Comparison of ENCODE assay signal across 11 mouse cellular contexts in the genomic region with DNA sequence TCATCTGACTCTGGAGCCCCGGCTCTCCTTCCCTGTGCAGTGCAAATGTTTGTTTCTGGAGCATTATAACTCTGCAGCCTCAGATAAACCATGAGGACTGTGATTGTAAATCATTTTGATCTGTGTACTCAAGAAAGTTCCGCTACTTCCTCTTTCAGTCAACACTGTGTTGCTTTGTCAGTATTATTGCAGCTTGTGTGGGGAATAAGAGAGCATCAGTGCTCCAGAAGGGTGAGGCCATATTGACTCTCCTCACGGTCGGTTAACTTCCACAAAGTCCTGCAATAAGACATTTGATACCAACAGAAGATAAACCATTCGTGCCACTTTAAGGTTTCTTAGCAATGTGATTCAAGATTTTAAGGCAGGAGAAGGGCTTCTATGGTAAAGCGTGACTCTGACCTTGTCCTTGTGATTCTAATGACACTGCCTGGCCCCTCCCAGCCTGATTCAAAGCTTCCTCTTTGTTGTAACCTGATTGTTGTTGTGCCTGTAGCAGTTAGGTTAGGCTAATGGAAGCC.
DNase-seq lines count a peak whose midpoint lies in the region; ATAC-seq and TF ChIP-seq lines count a peak whose summit lies in the region.
"Had no signal": no experiment of that assay in that cellular context is flagged by ENCODE, and none has a peak within 500 bp of the region (broad histone marks: within the 10 kb centered on the region; RNA-seq: fewer than 3 reads in every experiment).

No protein-coding gene starts in this region.

- peak; percentile 17; the same call in 1 of the 2 replicates for ATAC-seq in liver, postnatal 0 days
- ATAC-seq in granulocyte monocyte progenitor cell, adult 5-6 weeks (replicated peaks; ENCODE audit: poor library complexity, severe bottlenecking): peak; percentile 74
- peak; percentile 80 for ATAC-seq in stomach, postnatal 0 days (ENCODE audit: low FRiP score, low TSS enrichment)
- no peak for ATAC-seq in heart, embryonic 12.5 days (ENCODE audit: insufficient number of reproducible peaks, low FRiP score)

- no peaks in the 10 kb centered on the region for H3K9me3 ChIP-seq in liver, postnatal 0 days (ENCODE audit: low read length)
- H3K9me3 ChIP-seq in stomach, postnatal 0 days (ENCODE audit: control insufficient read depth, low read length): no peaks in the 10 kb centered on the region
- no peaks in the 10 kb centered on the region for H3K9me3 ChIP-seq in heart, embryonic 12.5 days (replicated peaks)
- H3K9me3 ChIP-seq: embryonic facial prominence, embryonic 12.5 days had no signal

- no peak for TF ChIP-seq CTCF in liver, postnatal 0 days (IDR thresholded peaks at IDR 0.05; ENCODE audit: low read depth)
- no peak for TF ChIP-seq CTCF in stomach, postnatal 0 days (IDR thresholded peaks at IDR 0.05; ENCODE audit: low read depth)

- no peak overlapping the region for H3K9ac ChIP-seq in liver, postnatal 0 days (replicated peaks)
- H3K9ac ChIP-seq in stomach, postnatal 0 days (ENCODE audit: low read length): no peak overlapping the region
- no peak overlapping the region for H3K9ac ChIP-seq in heart, embryonic 12.5 days
- H3K9ac ChIP-seq: embryonic facial prominence, embryonic 12.5 days had no signal

- H3K27me3 ChIP-seq in liver, postnatal 0 days (ENCODE audit: insufficient read depth, low read length): no peaks in the 10 kb centered on the region
- H3K27me3 ChIP-seq in stomach, postnatal 0 days (ENCODE audit: control insufficient read depth, insufficient read depth, low read length): no peaks in the 10 kb centered on the region
- no peaks in the 10 kb centered on the region for H3K27me3 ChIP-seq in heart, embryonic 12.5 days (replicated peaks)
- H3K27me3 ChIP-seq: embryonic facial prominence, embryonic 12.5 days had no signal

- H3K4me3 ChIP-seq in liver, postnatal 0 days (ENCODE audit: low read depth, low read length): no peak overlapping the region
- H3K4me3 ChIP-seq in stomach, postnatal 0 days (ENCODE audit: low read depth, low read length): no peak overlapping the region
- no peak overlapping the region for H3K4me3 ChIP-seq in heart, embryonic 12.5 days
- H3K4me3 ChIP-seq: embryonic facial prominence, embryonic 12.5 days had no signal

- 45% methylated on average over 6 of the region's 6 CpGs for WGBS in liver, postnatal 0 days (ENCODE audit: insufficient replicate concordance)
- WGBS in stomach, postnatal 0 days: 18% methylated on average over 6 of the region's 6 CpGs
- 74% methylated on average over 6 of the region's 6 CpGs for WGBS in heart, embryonic 12.5 days

- no peaks in the 10 kb centered on the region for H3K4me1 ChIP-seq in liver, postnatal 0 days (ENCODE audit: insufficient read depth)
- no peaks in the 10 kb centered on the region for H3K4me1 ChIP-seq in stomach, postnatal 0 days (replicated peaks; ENCODE audit: control insufficient read depth, insufficient read depth)
- no peaks in the 10 kb centered on the region for H3K4me1 ChIP-seq in heart, embryonic 12.5 days (replicated peaks)

- H3K36me3 ChIP-seq in liver, postnatal 0 days (replicated peaks; ENCODE audit: insufficient read depth, low read length): peaks cover 9% of the 10 kb centered on the region
- no peaks in the 10 kb centered on the region for H3K36me3 ChIP-seq in stomach, postnatal 0 days (ENCODE audit: control insufficient read depth, insufficient read depth, low read length)
- peaks cover 39% of the 10 kb centered on the region for H3K36me3 ChIP-seq in heart, embryonic 12.5 days
- H3K36me3 ChIP-seq: embryonic facial prominence, embryonic 12.5 days had no signal

- H3K4me2 ChIP-seq in liver, postnatal 0 days (ENCODE audit: low read depth, low read length): no peak overlapping the region
- H3K4me2 ChIP-seq in stomach, postnatal 0 days (replicated peaks; ENCODE audit: low read depth): no peak overlapping the region
- H3K4me2 ChIP-seq in heart, embryonic 12.5 days: no peak overlapping the region
- H3K4me2 ChIP-seq: embryonic facial prominence, embryonic 12.5 days; midbrain, embryonic 11.5 days had no signal

- TF ChIP-seq EP300 in liver, postnatal 0 days (IDR thresholded peaks at IDR 0.05; ENCODE audit: low read depth): no peak
- no peak for TF ChIP-seq EP300 in stomach, postnatal 0 days (optimal IDR thresholded peaks at IDR 0.05)

- DNase-seq in liver, postnatal 0 days: no peak
- no peak for DNase-seq in liver
- DNase-seq in lung, postnatal 14 days: peak; percentile 16
- no peak for DNase-seq in stomach, postnatal 0 days (ENCODE audit: low spot score)
- no peak for DNase-seq in left cerebral cortex, adult 18-20 months (ENCODE audit: low spot score in 2 of 2)
- DNase-seq in thymus, postnatal 25 days: no peak
- DNase-seq: heart, postnatal 14 days had no signal

- no peak overlapping the region for H3K27ac ChIP-seq in liver, postnatal 0 days (ENCODE audit: low read depth)
- peak overlapping the region; percentile 20 for H3K27ac ChIP-seq in stomach, postnatal 0 days (replicated peaks)
- H3K27ac ChIP-seq in heart, embryonic 12.5 days (ENCODE audit: poor library complexity, severe bottlenecking): no peak overlapping the region
- H3K27ac ChIP-seq: embryonic facial prominence, embryonic 12.5 days had no signal
